Mouse (Mus musculus): ENCODE data around the gene Dnah10.
A peak's percentile ranks its signal among the peaks of the same experiment; 100 is the strongest.

Dnah10 gene

GRCm38 (mm10) chr5:124812466-124812865 is 87.6 kb downstream of the Dnah10 start:
- DNase-seq (ENCODE audit: low spot score), result no peak

GRCm38 (mm10) chr5:124814797-124815196 is 89.9 kb downstream of the Dnah10 start:
- DNase-seq (ENCODE audit: low spot score), result no peak

GRCm38 (mm10) chr5:124817050-124817449 is 92.2 kb downstream of the Dnah10 start:
- no peak for DNase-seq (ENCODE audit: low spot score)

- no peak for DNase-seq (ENCODE audit: low spot score)
Observed at GRCm38 (mm10) chr5:124822128-124822894, 97.4 kb downstream of the Dnah10 start.

- DNase-seq (ENCODE audit: low spot score), result no peak
Observed at GRCm38 (mm10) chr5:124830331-124830730, 105.4 kb downstream of the Dnah10 start.

- no peak for DNase-seq (ENCODE audit: low spot score)
Observed at GRCm38 (mm10) chr5:124835218-124835617, 110.3 kb downstream of the Dnah10 start.

GRCm38 (mm10) chr5:124836075-124836474 is 111.2 kb downstream of the Dnah10 start:
- DNase-seq (ENCODE audit: low spot score), result no peak

- DNase-seq (ENCODE audit: low spot score), result no peak
Observed at GRCm38 (mm10) chr5:124836621-124837020, 111.7 kb downstream of the Dnah10 start.

GRCm38 (mm10) chr5:124840202-124840601 is 115.3 kb downstream of the Dnah10 start:
- DNase-seq (ENCODE audit: low spot score), result no peak

- DNase-seq (ENCODE audit: low spot score), result no peak
Observed at GRCm38 (mm10) chr5:124840669-124841068, 115.8 kb downstream of the Dnah10 start.

GRCm38 (mm10) chr5:124843386-124843785 is 118.5 kb downstream of the Dnah10 start:
- no peak for DNase-seq (ENCODE audit: low spot score)

GRCm38 (mm10) chr5:124844929-124845328 is 120.0 kb downstream of the Dnah10 start:
- no peak for DNase-seq (ENCODE audit: low spot score)

- no peak for DNase-seq (ENCODE audit: low spot score)
Observed at GRCm38 (mm10) chr5:124847014-124847413, 122.1 kb downstream of the Dnah10 start.

- DNase-seq (ENCODE audit: low spot score), result no peak
Observed at GRCm38 (mm10) chr5:124848994-124849393, 124.1 kb downstream of the Dnah10 start.

- DNase-seq (ENCODE audit: low spot score), result no peak
Observed at GRCm38 (mm10) chr5:124851572-124851971, 126.7 kb downstream of the Dnah10 start.

- DNase-seq (ENCODE audit: low spot score), result no peak
Observed at GRCm38 (mm10) chr5:124852294-124852693, 127.4 kb downstream of the Dnah10 start.

GRCm38 (mm10) chr5:124853079-124853478 is 128.2 kb downstream of the Dnah10 start:
- DNase-seq (ENCODE audit: low spot score), result no peak

GRCm38 (mm10) chr5:124854202-124854601 is 129.3 kb downstream of the Dnah10 start:
- no peak for DNase-seq (ENCODE audit: low spot score)

- no peak for DNase-seq (ENCODE audit: low spot score)
Observed at GRCm38 (mm10) chr5:124860013-124860412, 135.1 kb downstream of the Dnah10 start.

GRCm38 (mm10) chr5:124861463-124861862 is 136.6 kb downstream of the Dnah10 start:
- no peak for DNase-seq (ENCODE audit: low spot score)

GRCm38 (mm10) chr5:124862013-124862866 is 137.4 kb downstream of the Dnah10 start, which contains the start of the genes Ccdc92 and Zfp664:
TSS of gene Ccdc92 (minus strand) at chr5:124862424.
TSS of gene Zfp664 (plus strand) at chr5:124862691.
- DNase-seq (ENCODE audit: low spot score), result peak; percentile 94

- DNase-seq (ENCODE audit: low spot score), result no peak
Observed at GRCm38 (mm10) chr5:124862871-124863741, 138.2 kb downstream of the Dnah10 start.

Measured in ovary, adult 18-20 months (tissue).